In genomic region chr15:12875442-12876176, GRCm38 (mm10) we compare ENCODE assay signal across 10 mouse cellular contexts. TPM values are rescaled to one million over a fixed set of nuclear protein-coding genes. Genes with fewer than 3 reads are reported as not detected.
DNase-seq lines count a peak whose midpoint lies in the region; ATAC-seq lines count a peak whose summit lies in the region.
"Had no signal": no experiment of that assay in that cellular context is flagged by ENCODE, and none has a peak within 500 bp of the region (broad histone marks: within the 10 kb centered on the region; RNA-seq: fewer than 3 reads in every experiment).

No protein-coding gene starts in this region.

- ATAC-seq in embryonic facial prominence, embryonic 14.5 days (ENCODE audit: low read depth): no peak

- no peak overlapping the region for H3K4me3 ChIP-seq in embryonic facial prominence, embryonic 14.5 days (ENCODE audit: low read depth, low read length)
- no peak overlapping the region for H3K4me3 ChIP-seq in embryonic facial prominence, embryonic 10.5 days
- H3K4me3 ChIP-seq: erythroblast, embryonic 14.5 days; megakaryocyte, embryonic 14.5 days had no signal

- no peak overlapping the region for H3K4me2 ChIP-seq in embryonic facial prominence, embryonic 14.5 days (ENCODE audit: low read depth, low read length)

- WGBS in embryonic facial prominence, embryonic 14.5 days: 73% methylated on average over 18 of the region's 18 CpGs
- 90% methylated on average over 18 of the region's 18 CpGs for WGBS in embryonic facial prominence, embryonic 10.5 days

- H3K9ac ChIP-seq in embryonic facial prominence, embryonic 14.5 days (ENCODE audit: low read depth, low read length): no peak overlapping the region

- H3K27ac ChIP-seq in embryonic facial prominence, embryonic 14.5 days (replicated peaks; ENCODE audit: low read depth, low read length): no peak overlapping the region
- H3K27ac ChIP-seq in embryonic facial prominence, embryonic 10.5 days (replicated peaks): no peak overlapping the region

- no peaks in the 10 kb centered on the region for H3K9me3 ChIP-seq in embryonic facial prominence, embryonic 14.5 days (ENCODE audit: control insufficient read depth, low read length)
- no peaks in the 10 kb centered on the region for H3K9me3 ChIP-seq in embryonic facial prominence, embryonic 10.5 days
- H3K9me3 ChIP-seq: megakaryocyte, embryonic 14.5 days had no signal

- H3K36me3 ChIP-seq in embryonic facial prominence, embryonic 14.5 days (ENCODE audit: control insufficient read depth, insufficient read depth, low read length): peaks cover 61% of the 10 kb centered on the region
- H3K36me3 ChIP-seq in embryonic facial prominence, embryonic 10.5 days (replicated peaks): peaks cover 88% of the 10 kb centered on the region

- DNase-seq in embryonic facial prominence, embryonic 14.5 days (ENCODE audit: low spot score): peak; percentile 4
- DNase-seq in embryonic facial prominence, embryonic 10.5 days (ENCODE audit: low spot score): no peak
- peak; percentile 30 for DNase-seq in layer of hippocampus, adult 11-12 months (ENCODE audit: low spot score)
- no peak for DNase-seq in layer of hippocampus, adult 9-11 months
- DNase-seq in ovary, postnatal 14 days (ENCODE audit: low spot score): peak; percentile 14
- DNase-seq in ovary, adult 18-20 months (ENCODE audit: low spot score): no peak
- DNase-seq in lung, postnatal 4 days: peak; percentile 33 to 36
- DNase-seq in spleen, adult 18-20 months: no peak

- H3K4me1 ChIP-seq in embryonic facial prominence, embryonic 14.5 days (ENCODE audit: control insufficient read depth, insufficient read depth, low read length): no peaks in the 10 kb centered on the region
- no peaks in the 10 kb centered on the region for H3K4me1 ChIP-seq in embryonic facial prominence, embryonic 10.5 days

- H3K27me3 ChIP-seq in embryonic facial prominence, embryonic 14.5 days (replicated peaks; ENCODE audit: control insufficient read depth, insufficient read depth, low read length): no peaks in the 10 kb centered on the region
- no peaks in the 10 kb centered on the region for H3K27me3 ChIP-seq in embryonic facial prominence, embryonic 10.5 days (replicated peaks; ENCODE audit: low read depth, poor library complexity, severe bottlenecking)
- H3K27me3 ChIP-seq: megakaryocyte, embryonic 14.5 days had no signal

RNA-seq across cellular contexts. Expression of gene Drosha, which starts 51.0 kb away (rescaled TPM):
- polyA plus RNA-seq in embryonic facial prominence, embryonic 14.5 days (2014; fragmentation: Nextera tagmentation; extraction: Ambion mirVana): 38.8 and 43.1 TPM in 2 replicates
- 82.0 and 86.2 TPM in 2 replicates for polyA plus RNA-seq in embryonic facial prominence, embryonic 10.5 days (2016; fragmentation: Nextera tagmentation; extraction: Ambion mirVana)

RNA-seq across cellular contexts. Expression of gene 6030458C11Rik, which starts 51.2 kb away (rescaled TPM):
- 20.6 and 23.9 TPM in 2 replicates for polyA plus RNA-seq in embryonic facial prominence, embryonic 14.5 days (2014; fragmentation: Nextera tagmentation; extraction: Ambion mirVana)
- polyA plus RNA-seq in embryonic facial prominence, embryonic 10.5 days (2016; fragmentation: Nextera tagmentation; extraction: Ambion mirVana): 49.5 and 50.5 TPM in 2 replicates

Comparison
In these comparisons a context has a peak if more than half of its experiments do, and no peak if none do; other contexts are left out.
1. DNase-seq: peak in embryonic facial prominence, embryonic 14.5 days (single experiment), layer of hippocampus, adult 11-12 months (single experiment), ovary, postnatal 14 days (single experiment) and lung, postnatal 4 days (2 of 2); none in embryonic facial prominence, embryonic 10.5 days (single experiment), layer of hippocampus, adult 9-11 months (single experiment), ovary, adult 18-20 months (single experiment) and spleen, adult 18-20 months (0 of 2).